Mouse (Mus musculus) CH12.LX (cell line): ENCODE results near the gene Disp2.

Experiments
- CTCF ChIP-seq, 2 experiments: IDR thresholded peaks in 1 of 2; conservative IDR thresholded peaks in 1 of 2; 2 replicates each; pipeline ENCODE4 v1.5.1; 2011 to 2012; ENCODE audit warnings: low read depth in 2 of 2, low read length in 2 of 2, improper control_type of control experiment in 1 of 2, inconsistent platforms in 1 of 2, mild to moderate bottlenecking in 1 of 2, moderate library complexity in 1 of 2
- EP300 ChIP-seq: IDR thresholded peaks from 2 replicates; pipeline ENCODE4 v1.6.1; 2011; ENCODE audit warnings: low read length, improper control_type of control experiment
- JUN ChIP-seq: IDR thresholded peaks from 2 replicates; pipeline ENCODE4 v1.6.1; 2011; ENCODE audit warnings: low read depth, mild to moderate bottlenecking, low read length, improper control_type of control experiment, moderate library complexity; ENCODE audit not compliant: insufficient read depth
- MAX ChIP-seq: IDR thresholded peaks from 2 replicates; pipeline ENCODE4 v1.6.1; 2011; ENCODE audit warnings: low read length, improper control_type of control experiment
- MEF2A ChIP-seq: IDR thresholded peaks from 2 replicates; pipeline ENCODE4 v1.6.1; 2014; ENCODE audit warnings: low read depth, mild to moderate bottlenecking, inconsistent platforms, low read length, improper control_type of control experiment, borderline replicate concordance
- MXI1 ChIP-seq: IDR thresholded peaks from 2 replicates; pipeline ENCODE4 v1.6.1; 2011; ENCODE audit warnings: mild to moderate bottlenecking, low read depth, low read length, improper control_type of control experiment
- POLR2A ChIP-seq: IDR thresholded peaks from 2 replicates; pipeline ENCODE4 v1.6.1; 2011; ENCODE audit warnings: low read depth, mild to moderate bottlenecking, improper control_type of control experiment, low read length
- RCOR1 ChIP-seq: conservative IDR thresholded peaks from 2 replicates; pipeline ENCODE4 v1.6.1; 2012; ENCODE audit warnings: low read depth, mild to moderate bottlenecking, inconsistent platforms, low read length, improper control_type of control experiment
- TCF12 ChIP-seq: IDR thresholded peaks from 2 replicates; pipeline ENCODE4 v1.6.1; 2014; ENCODE audit warnings: low read depth, mild to moderate bottlenecking, inconsistent platforms, low read length, improper control_type of control experiment
- USF1 ChIP-seq: IDR thresholded peaks from 2 replicates; pipeline ENCODE4 v1.6.1; 2014; ENCODE audit warnings: low read depth, mild to moderate bottlenecking, inconsistent platforms, low read length, improper control_type of control experiment
- USF2 ChIP-seq: conservative IDR thresholded peaks from 2 replicates; pipeline ENCODE4 v1.6.1; 2011; ENCODE audit warnings: low read depth, low read length, improper control_type of control experiment
- ZC3H11A ChIP-seq: IDR thresholded peaks from 2 replicates; pipeline ENCODE4 v1.6.1; 2012; ENCODE audit warnings: low read depth, mild to moderate bottlenecking, inconsistent platforms, low read length, improper control_type of control experiment
- ZKSCAN1 ChIP-seq: IDR thresholded peaks from 2 replicates; pipeline ENCODE4 v1.6.1; 2012; ENCODE audit warnings: low read depth, inconsistent platforms, low read length, improper control_type of control experiment, borderline replicate concordance

DNA sequence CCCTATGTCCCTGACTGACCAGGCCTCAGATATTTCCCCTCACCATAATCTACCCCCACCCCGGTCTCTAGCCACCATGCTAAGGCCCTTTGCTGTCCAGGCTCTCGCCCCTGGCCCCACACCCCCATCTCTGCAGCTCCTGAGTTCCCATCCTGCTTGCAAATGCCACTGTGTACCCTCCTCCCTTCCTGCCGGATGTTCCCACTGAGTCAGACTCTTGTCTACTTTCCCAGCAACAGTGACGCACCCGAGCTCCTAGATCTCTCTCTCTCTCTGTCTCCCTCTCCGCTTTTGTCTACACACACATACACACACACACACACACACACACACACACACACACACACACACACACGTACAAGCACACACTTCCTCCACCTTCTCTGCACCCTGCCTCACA is 16.1 kb upstream of the Disp2 start:
- TF ChIP-seq TCF12 (no peak), CTCF (conservative IDR thresholded peaks at IDR 0.05 in 1 of 2, IDR thresholded peaks at IDR 0.05 in 1 of 2; ENCODE audit: low read depth in 2 of 2, low read length in 2 of 2) (no peak), MAX (no peak), USF2 (no peak), USF1 (no peak), ZC3H11A (no peak), POLR2A (no peak), MXI1 (no peak), EP300 (no peak), RCOR1 (no peak), MEF2A (no peak), JUN (no peak), ZKSCAN1 (no peak)
